Mouse (Mus musculus): ENCODE data around the gene Mfng.
A peak's percentile ranks its signal among the peaks of the same experiment; 100 is the strongest.

The Mfng gene

DNA sequence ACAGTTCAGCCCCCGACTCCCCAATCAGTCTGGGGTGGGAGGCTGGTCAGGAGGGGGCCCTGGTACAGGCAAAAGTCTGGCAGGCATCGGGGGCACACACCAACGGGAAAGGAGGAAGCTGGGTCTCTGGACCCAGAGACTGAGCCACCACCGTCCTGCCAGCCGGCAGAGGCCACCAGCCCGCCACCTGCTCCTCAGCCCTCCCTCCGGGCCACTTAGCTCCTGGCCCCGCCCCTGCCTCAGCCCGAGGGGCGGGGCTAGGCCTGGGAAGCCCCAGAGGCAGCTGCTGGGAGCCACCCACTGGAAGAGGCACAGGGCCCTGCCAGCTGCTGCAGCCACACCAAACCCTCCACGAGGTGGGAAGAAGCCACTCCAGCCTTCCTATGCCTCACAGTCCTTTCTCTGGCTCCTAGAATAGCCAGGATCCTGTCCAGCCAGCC, at the start of gene Mfng:
Gene Mfng (minus strand): TSS at position 186 of the 440 bp plus-strand sequence.
- DNase-seq (ENCODE audit: low read depth, low spot score), result peak; percentile 61

DNA sequence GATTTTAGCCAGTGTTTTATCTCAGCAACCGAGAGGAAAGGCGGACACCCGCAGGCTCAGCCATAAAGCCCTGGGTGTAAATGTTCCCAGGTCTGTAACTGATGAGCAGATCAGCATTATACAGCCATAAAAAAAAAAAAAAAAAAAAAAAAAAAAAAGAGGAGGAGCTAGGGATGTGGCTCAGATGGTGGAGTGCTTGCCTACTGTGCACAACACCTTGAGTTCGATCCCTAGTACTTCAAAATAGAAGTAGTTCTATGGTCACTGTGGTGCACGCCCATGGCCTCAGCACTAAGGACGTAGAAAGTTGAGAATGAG, 42.8 kb upstream of the Mfng start:
- DNase-seq (ENCODE audit: low read depth, low spot score), result no peak

DNA sequence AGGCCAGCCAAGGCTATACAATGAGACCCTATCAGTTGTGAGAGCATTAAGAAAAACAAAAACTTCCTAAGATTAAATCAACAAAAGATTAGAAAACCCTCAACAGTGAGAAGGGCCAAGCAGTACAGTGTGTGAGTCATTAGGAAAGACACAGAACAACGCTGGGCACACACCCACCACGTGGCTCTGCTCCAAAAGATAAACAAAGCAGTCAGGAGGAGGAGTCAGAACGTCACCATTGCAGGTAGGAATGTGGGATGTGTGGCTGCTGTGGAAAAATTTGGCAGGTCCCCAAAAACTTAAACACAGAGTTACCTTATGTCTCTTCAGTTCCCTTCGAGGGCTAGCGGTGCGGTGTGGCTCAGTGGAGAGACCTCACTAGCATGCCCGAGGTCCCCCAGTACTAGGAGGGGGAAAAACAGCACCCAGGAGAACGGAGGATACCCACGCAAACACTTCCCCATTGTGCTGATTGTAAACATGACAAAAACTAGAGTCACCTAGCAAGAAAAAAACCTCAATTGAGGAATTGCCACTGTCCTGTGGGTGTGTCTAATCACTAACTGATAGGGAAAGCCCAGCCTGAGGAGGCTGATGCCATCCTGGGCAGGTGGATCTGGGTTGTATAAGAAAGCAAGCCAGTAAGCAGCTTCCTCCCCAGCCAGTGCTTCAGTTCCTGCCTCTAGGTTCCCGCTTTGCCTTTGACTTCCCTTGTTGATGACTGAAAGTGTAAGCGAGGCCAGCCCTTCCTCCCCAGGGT, 42.2 kb upstream of the Mfng start:
- DNase-seq (ENCODE audit: low read depth, low spot score), result no peak

DNA sequence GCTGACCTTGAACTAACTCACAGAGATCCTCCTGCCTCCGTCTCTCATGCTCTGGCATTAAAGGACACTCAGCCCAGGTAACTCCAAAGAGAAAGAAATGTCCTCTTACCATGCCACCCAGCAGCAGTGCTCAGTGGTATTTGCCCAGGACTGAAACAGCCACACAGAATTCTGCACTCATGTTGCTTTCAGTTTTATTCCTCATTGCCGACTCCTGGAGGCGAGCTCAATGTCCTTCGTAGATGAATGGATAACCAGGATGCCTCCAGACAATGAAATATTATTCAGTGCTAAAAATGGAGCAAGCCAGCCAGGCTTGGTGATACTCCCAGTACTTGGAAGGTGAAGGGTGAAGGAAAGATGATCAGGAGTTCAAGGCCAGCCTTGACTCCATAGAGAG, 40.3 kb upstream of the Mfng start:
- no peak for DNase-seq (ENCODE audit: low read depth, low spot score)

DNA sequence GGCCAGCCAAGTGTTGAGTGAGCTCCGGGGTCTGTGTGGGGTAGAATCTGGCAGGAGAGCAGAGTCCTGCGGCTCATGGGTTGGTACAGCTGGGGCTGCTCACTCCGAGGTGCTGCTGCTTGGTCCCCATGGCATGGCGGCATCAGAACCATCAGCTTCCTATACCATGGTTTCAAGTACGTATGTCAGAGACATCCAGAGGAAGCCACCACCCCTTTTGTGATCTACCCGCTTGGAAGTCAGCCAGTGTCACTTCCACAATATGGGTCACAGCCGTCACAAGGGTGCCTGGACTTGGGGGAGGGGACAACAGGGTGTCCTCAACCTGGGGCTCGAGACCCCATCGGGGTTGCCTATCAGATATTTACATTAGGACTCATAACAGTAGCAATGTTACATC, 36.9 kb upstream of the Mfng start:
- DNase-seq (ENCODE audit: low read depth, low spot score), result no peak

DNA sequence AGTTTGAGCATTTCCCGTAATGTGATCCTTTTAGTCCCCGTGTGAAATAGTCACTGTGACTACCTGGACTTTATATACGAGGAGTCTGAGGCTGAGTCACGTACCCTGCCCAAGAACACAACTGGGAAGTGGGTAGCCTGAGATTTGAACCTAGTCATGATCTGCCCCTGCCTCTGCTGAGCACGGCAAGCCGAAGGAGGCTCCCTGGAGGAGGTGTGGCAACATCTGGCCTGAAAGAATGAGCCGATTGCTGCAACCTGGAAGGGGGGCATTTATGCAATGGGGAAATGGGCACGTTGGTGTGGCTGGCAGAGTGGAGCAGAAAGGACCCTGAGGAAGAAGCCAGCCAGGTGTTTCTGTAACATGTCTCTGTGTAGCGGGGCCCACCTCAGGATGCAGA, 36.5 kb upstream of the Mfng start:
- no peak for DNase-seq (ENCODE audit: low read depth, low spot score)

DNA sequence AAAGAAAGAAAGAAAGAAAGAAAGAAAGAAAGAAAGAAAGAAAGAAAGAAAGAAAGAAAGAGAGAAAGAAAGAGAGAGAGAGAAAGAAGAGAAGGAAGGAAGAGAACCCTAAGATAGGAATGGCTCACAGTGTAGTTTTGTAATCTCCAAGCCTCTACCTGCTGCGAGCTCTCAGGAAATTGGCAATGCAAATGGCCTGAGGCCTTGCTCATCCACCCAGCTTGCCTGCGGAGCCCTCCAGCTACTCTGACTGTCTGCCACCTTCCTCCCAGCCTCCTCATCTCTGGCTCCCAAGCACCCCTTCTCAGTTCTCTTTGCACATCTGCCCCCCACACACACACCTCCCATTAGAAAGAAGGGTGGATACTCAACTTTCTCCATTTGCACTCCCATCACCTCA, 35.7 kb upstream of the Mfng start:
- peak; percentile 57 for DNase-seq (ENCODE audit: low read depth, low spot score)

DNA sequence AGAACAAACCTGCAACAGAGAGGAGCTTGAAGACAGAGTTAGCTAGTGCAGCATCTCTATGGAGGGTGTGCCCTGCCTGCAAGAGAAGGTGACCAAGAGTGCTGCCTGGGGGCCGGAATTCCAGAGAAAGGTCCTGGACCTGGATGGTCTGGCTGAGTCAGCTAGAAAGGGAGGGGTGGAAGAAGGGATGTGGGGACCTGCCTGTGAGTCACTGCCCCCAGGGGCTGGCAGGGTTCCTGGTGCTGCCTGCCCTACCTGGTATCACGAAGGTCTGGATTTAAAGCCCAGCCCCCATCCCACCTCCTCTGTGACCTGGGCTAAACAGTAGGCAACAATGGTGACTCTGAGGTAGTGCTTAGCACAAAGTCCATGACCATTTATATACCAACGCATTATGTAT, 33.9 kb upstream of the Mfng start:
- no peak for DNase-seq (ENCODE audit: low read depth, low spot score)

DNA sequence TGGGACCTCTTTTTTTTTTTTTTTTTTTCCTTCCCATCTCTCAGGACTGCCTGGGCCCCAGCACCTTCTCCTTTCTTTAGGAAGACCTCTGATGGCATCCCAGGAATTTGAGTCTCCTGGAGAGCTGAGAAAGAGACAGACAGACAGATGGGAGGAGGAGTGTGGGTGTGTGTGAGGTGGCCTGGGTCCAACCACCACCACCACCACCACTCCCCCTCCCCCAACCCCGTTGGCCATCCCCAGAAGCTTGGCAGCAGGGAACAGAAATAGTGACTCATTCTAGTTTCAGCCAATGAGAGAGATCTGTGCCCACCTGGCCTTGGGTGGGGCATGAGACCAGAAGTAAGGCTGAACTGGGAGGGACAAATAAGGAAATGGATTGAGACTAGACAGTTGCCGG, 33.3 kb upstream of the Mfng start:
- DNase-seq (ENCODE audit: low read depth, low spot score), result peak; percentile 69

DNA sequence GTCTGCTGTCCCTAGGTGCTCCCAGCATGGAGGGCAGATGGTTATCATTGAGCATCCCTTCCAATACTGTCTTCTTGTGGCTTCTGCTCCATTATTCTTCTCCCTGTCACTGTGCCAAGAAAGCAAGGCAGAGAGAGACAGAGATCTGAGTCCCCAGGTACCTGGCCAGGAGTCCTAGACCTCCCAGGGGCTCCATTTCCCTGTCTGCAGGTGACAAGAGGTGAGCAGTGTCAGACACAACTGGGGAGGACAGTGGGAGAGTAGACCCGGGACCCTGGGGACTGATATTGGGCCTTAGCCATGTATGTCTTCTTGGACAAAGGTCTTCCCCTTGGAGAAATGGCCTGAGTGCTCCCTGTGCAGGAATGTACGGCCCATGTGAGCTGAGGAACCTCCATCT, 32.1 kb upstream of the Mfng start:
- no peak for DNase-seq (ENCODE audit: low read depth, low spot score)

DNA sequence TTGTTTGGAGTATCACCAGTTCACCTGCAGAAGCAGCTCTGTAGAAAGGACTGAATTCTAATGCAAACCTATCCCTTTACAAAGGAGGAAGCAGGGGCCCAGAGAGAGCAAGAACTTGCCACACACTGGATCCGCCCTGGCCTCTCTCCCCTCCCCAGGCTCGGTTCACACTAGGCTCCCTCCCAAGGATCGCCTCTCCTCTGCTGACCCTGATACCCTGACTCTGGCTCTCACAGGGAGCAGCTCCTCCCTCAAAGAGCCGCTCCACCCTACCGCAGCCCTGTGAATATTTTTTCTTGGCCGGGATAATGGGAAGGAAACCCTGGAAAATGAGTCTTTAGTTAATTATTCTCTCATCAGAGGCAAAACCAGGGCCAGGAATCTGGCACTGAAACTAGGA, 31.1 kb upstream of the Mfng start:
- no peak for DNase-seq (ENCODE audit: low read depth, low spot score)

DNA sequence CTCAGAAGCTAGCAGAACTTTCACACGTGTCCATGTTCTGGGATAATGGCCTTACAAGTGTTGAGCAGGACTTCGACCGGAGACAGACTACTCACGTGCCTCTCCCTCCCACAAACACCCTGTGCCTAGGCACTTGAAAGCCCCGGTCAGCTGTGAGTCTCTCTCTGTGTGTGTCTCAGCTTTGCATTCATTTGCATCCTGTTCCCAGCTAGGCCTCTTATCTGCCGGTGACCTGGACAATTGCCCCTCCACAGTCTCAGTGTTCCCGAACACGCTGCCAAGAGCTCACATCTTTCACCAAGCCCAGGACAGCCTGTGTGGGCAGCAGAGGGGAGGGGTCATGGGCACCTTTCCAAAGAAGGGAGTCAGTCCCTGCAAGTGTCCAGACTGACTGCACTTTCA, 30.2 kb upstream of the Mfng start:
- DNase-seq (ENCODE audit: low read depth, low spot score), result no peak

DNA sequence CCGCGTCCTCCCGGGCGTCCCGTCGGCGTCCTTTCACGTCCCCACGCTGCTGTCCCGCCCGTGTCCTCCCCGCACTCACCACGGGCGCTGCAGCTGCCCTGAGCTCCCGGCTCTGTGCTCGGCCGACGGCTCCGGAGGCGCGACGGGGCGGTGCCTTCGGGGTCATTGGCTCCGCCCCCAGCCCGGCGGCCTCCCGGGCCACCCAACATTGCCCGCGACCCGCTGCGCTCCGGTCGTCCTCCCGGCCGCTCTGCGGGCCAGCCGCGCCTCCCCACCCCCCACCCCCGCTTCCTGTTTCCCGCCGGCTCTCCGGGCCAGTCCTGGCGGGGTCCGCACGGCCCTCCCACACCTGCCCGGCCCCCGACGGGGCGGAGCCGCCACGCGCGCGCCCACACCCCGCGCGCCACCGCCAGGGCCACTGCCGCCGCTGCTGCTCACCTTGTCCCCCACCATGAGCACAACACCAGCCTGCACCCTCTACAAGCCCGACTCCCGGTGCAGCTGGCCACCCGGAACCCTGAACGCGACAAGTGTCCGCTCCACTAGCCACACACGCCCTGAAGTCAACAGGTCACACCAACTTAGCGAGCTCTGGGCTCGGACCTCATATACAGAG, 29.6 kb upstream of the Mfng start, which contains the start of gene Card10:
Gene Card10 (minus strand): TSS at position 267 of the 616 bp plus-strand sequence.
- no peak for DNase-seq (ENCODE audit: low read depth, low spot score)

DNA sequence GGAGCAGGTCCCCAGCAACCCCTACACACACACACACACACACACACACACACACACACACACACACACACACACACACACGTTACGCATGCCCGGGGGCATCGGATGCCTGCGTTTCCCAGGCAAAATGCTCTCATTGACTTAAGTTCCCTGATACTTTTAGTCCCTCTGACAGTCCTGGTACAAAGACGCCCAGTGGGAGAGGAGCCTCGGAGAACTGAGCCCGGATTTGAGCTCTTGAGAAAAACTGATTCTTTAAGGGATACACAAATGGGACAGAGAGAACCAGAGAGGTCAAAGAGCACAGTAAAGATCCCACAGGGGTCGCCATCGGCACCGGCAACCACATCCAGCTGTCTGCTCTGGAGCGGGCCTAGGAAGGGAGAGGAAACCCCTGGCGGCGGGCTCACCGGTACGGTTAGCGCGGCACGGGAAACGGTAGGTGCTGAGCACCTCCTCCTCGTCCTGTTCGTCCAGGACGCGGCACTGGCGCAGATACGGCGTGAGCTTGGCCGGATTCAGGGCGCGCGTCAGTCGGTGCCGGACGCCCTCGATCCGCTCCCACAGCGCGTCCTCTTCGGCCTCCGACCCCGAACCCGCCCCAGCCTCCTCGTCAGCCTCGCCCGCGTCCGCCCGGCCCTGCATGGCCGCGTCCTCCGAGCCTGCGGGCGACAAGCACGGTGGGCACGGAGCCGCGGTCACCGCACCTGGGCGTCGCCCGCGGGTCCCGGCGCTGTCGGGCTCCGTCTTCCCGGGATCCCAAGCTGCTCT, 28.9 kb upstream of the Mfng start:
- DNase-seq (ENCODE audit: low read depth, low spot score), result peak; percentile 59

DNA sequence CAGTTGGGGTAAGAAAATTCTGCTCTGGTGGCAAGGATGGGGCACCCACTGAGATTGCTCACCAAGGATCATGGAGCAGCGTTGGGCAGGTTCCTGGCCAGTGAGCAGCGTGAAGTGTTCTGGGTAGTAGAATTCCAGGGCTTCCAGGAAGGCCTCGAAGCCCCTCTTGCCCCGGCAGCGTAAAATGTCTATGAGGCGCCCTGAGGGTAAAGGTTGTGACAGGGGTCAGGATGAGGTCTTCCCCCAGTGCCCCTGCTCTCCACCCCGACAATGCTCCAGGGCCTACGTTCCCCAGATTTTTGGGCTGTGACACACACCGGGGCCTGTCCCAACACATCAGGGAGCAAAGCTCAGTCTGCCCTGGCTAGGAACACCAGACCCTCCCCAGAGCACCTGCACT, 28.3 kb upstream of the Mfng start:
- DNase-seq (ENCODE audit: low read depth, low spot score), result no peak

DNA sequence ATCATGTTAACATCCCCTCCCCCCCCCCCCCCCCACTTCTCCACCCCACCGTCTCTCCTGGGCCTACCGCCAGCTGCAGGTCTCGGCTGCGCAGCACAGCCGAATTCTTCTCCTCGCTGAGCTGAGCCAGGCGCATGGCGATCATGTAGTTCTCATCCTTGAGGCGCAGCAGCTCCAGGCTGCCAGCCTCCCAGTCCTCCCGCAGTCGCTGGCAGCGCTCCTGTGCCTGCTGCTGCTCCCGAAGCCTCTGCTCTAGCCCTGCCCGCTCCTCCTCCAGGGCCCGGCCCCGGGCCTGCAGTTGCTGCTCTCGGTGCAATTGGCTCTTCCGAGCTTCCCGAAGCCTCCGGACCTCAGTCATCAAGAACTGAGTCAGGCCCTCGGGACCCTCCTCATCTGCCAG, 25.8 kb upstream of the Mfng start:
- DNase-seq (ENCODE audit: low read depth, low spot score), result no peak

DNA sequence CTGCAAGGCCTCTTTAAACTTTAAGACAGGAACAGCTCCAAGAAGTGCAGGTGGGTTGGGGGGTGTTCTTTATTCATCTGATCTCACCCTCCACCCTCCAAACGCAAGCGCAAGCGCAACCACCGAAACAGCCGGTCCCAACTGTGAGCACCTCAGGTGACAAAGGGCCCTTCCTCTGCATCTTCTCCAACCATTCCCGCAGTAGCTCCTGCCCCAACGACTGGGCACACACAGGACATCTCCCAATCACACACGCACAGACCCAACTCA, 23.7 kb upstream of the Mfng start:
- no peak for DNase-seq (ENCODE audit: low read depth, low spot score)

DNA sequence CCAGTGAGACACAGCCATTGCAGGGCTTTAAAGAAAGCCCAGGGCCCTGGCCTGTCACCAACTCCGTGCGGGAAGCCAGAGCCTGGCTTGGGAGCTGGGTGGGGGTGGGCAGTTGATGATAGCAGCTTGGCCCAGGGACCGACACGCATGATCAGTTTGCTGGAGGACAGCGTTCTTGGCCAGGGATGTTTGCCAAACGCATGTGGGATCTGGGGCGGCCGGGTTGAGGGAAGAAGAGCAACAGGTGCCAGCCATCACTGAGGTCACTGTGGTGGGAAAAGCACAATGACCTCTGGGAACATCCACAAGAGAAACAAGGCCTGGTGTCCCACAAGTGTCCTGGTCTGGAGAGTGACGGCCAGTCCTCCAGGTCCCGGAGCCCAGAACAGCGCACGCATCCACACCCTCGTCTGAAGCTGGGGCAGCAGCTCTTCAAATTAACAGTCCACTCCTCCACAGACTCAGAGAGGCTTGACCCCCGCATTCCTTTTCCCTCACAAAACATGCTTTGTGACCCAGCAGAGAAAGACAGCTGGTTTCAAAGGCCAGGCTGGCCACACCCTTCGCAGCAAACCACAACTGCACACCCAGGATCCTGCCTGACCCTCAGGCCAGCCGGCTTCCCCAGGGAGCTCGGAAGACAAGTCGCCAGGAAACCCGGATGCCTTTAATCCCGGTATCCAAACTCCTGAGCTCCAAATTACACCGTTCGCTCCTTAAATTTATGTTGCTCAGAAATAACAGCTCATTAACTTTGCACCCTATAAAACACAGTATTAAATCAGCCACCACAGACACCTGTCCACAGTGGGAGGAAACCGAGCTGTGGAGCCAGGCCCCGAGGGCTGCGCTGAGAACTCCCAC, 23.2 kb upstream of the Mfng start:
- no peak for DNase-seq (ENCODE audit: low read depth, low spot score)

DNA sequence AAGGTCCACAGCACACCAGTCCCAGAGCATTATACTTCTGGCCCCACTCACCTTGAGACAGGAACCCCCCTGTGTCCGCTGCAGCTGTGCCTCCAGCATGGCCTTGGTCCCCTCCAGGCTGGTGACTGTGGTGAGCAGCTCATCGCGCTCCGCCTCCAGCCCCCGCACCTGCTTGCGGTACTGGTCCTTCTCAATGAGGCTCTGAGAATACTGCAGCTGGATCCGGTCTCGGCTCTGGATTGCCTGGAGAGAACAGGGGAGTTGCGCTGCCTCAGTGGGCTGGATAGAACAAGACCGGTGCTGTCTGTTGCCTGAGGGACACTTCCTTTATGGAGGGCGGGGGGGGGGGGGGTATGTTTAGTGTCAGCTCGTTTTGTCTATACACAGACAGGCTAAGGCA, 17.7 kb upstream of the Mfng start:
- DNase-seq (ENCODE audit: low read depth, low spot score), result no peak

DNA sequence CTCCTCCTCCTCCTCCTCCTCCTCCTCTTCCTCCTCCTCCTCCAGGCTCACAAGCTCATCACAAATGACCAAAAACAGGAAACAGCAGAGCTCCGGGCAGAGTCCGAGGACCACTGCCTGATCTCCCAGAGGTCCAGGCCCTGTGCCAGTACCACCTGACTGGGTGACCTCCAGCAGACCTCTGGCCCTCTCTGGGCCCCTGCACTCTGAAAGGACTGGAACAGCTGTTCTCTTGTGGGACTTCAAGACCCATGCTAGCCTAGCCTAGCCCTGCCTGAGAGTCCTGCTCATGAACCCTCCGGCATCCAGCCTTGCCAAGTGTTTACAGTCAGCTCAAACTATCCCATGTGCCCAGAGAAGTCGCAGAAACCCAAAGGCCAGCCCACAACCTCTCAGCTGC, 17.2 kb upstream of the Mfng start:
- no peak for DNase-seq (ENCODE audit: low read depth, low spot score)

DNA sequence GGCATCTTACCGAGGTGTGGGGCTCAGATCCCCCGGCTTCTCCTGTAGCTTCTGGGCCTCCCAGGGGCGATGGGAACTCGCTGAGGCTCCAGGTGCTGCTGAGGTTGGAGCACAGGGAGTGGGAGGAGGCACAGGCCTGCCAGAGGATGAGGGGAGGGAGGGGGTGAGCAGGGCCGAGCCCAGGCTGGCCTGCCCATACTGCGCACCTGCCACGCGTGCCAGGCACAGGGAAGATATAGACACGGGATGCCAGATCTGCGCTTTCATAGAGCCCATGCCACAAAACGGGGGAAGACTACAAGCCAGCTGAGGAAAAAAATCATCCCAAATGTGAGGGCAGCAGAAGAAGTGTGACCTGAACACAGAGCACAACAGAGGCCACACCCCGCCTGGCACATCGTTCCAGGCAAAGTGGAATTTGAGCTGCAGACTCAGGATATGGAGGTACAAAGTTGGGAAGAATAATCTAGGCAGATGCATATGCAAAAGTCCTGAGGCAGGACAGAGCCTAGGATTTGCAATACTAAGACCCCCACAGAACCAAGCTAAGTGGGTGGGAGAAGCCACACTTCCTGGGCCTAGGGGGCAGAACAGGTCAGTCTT, 16.5 kb upstream of the Mfng start:
- DNase-seq (ENCODE audit: low read depth, low spot score), result no peak

DNA sequence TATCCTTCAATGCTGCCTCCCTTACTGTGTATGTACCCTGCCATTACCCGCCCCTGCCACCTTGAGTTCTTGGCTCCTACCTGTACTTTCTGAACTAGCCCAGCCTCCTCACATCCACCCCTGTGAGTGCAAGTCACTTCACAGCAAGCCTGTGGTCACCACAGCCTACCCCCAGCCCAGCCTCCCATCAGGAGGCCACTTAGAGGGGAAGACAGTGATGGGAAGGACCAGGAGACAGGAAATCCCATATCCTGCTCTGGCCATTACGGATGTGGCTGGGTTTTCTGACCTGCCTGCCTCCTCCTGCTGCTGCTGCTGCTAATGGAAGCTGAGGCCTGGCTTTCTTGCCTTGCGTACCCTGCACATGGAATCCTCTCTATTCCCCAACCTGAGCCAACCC, 14.8 kb upstream of the Mfng start:
- DNase-seq (ENCODE audit: low read depth, low spot score), result no peak
